Mouse (Mus musculus) megakaryocyte progenitor cell, adult 5-6 weeks (primary cell): ENCODE results near the gene Pptc7. TPM values are rescaled to one million over a fixed set of nuclear protein-coding genes. Genes with fewer than 3 reads are reported as not detected.

Experiments
- ATAC-seq: replicated peaks from 2 replicates; pipeline ENCODE4 v1.8.0; 2016; ENCODE audit warnings: mild to moderate bottlenecking, moderate TSS enrichment, inconsistent platforms; ENCODE audit not compliant: poor library complexity
- total RNA-seq, 2 experiments: library from RNA; stranded (forward) in 1 of 2; stranded (reverse) in 1 of 2; fragments of 157-497, 149-512 nt in 1 of 2; fragments of 200-1000 nt in 1 of 2; gene quantifications; 2 replicates each; pipeline versions ENCODE4 v1.2.3 to v1.2.4; 2015 to 2017

Gene Pptc7
- total RNA-seq, 2 experiments from 2014 or later = 13.5 to 13.7 TPM

GRCm38 (mm10) chr5:122265942-122266341 is 18.2 kb upstream of the Pptc7 start:
- no peak for ATAC-seq

- ATAC-seq = no peak
Measured at GRCm38 (mm10) chr5:122267136-122267535, 17.0 kb upstream of the Pptc7 start.

- ATAC-seq = peak; percentile 42
Measured at GRCm38 (mm10) chr5:122267899-122268298, 16.3 kb upstream of the Pptc7 start.

GRCm38 (mm10) chr5:122268858-122269604 is 15.1 kb upstream of the Pptc7 start:
- ATAC-seq = no peak

GRCm38 (mm10) chr5:122272821-122273220 is 11.3 kb upstream of the Pptc7 start:
- ATAC-seq = no peak

GRCm38 (mm10) chr5:122274785-122275184 is 9.4 kb upstream of the Pptc7 start:
- ATAC-seq = peak; percentile 97

- ATAC-seq = no peak
Measured at GRCm38 (mm10) chr5:122278946-122279345, 5.2 kb upstream of the Pptc7 start.

GRCm38 (mm10) chr5:122279799-122280421 is 4.3 kb upstream of the Pptc7 start:
- no peak for ATAC-seq

GRCm38 (mm10) chr5:122280422-122280826 is 3.7 kb upstream of the Pptc7 start:
- no peak for ATAC-seq

- peak; percentile 4; the same call in 1 of the 2 replicates for ATAC-seq
Measured at GRCm38 (mm10) chr5:122280827-122281462, 3.2 kb upstream of the Pptc7 start.

GRCm38 (mm10) chr5:122283828-122284182 is 360 bp upstream of the Pptc7 start:
- no peak for ATAC-seq

GRCm38 (mm10) chr5:122285029-122285766 is 1.0 kb downstream of the Pptc7 start:
- peak; percentile 45 for ATAC-seq

- no peak for ATAC-seq
Measured at GRCm38 (mm10) chr5:122285767-122286150, 1.6 kb downstream of the Pptc7 start.

- no peak for ATAC-seq
Measured at GRCm38 (mm10) chr5:122286191-122286590, 2.0 kb downstream of the Pptc7 start.

- no peak for ATAC-seq
Measured at GRCm38 (mm10) chr5:122287026-122287425, 2.9 kb downstream of the Pptc7 start.

- no peak for ATAC-seq
Measured at GRCm38 (mm10) chr5:122288147-122288811, 4.1 kb downstream of the Pptc7 start.

GRCm38 (mm10) chr5:122291149-122291548 is 7.0 kb downstream of the Pptc7 start:
- peak; percentile 78 for ATAC-seq

- ATAC-seq = no peak
Measured at GRCm38 (mm10) chr5:122291553-122292339, 7.6 kb downstream of the Pptc7 start.

GRCm38 (mm10) chr5:122293131-122293530 is 9.0 kb downstream of the Pptc7 start:
- ATAC-seq = no peak

- no peak for ATAC-seq
Measured at GRCm38 (mm10) chr5:122294219-122294735, 10.1 kb downstream of the Pptc7 start.
